22 mouse cellular contexts compared by ENCODE assay signal in genomic region chr7:27369111-27369510, GRCm38 (mm10). TPM values are rescaled to one million over a fixed set of nuclear protein-coding genes. Genes with fewer than 3 reads are reported as not detected.
"Had no signal": no experiment of that assay in that cellular context is flagged by ENCODE, and none has a peak within 500 bp of the region (broad histone marks: within the 10 kb centered on the region; RNA-seq: fewer than 3 reads in every experiment).

No protein-coding gene starts in this region.

- H3K36me3 ChIP-seq: midbrain, embryonic 10.5 days had no signal

- H3K4me2 ChIP-seq: lung, embryonic 14.5 days; midbrain, embryonic 13.5 days; midbrain, embryonic 15.5 days; neural tube, embryonic 13.5 days; neural tube, embryonic 15.5 days had no signal

- H3K9ac ChIP-seq: lung, embryonic 14.5 days; midbrain, embryonic 13.5 days; midbrain, embryonic 15.5 days; neural tube, embryonic 13.5 days; neural tube, embryonic 15.5 days had no signal

- H3K4me3 ChIP-seq: midbrain, embryonic 10.5 days; midbrain, embryonic 13.5 days; midbrain, embryonic 15.5 days; myocyte; neural tube, embryonic 13.5 days; neural tube, embryonic 15.5 days had no signal

- H3K27ac ChIP-seq: midbrain, embryonic 10.5 days; midbrain, embryonic 13.5 days; midbrain, embryonic 15.5 days; neural tube, embryonic 13.5 days; neural tube, embryonic 15.5 days had no signal

- H3K9me3 ChIP-seq: midbrain, embryonic 15.5 days; neural tube, embryonic 15.5 days had no signal

- ATAC-seq: midbrain, embryonic 13.5 days; midbrain, embryonic 15.5 days had no signal

- DNase-seq: lung, adult 18-20 months; lung, embryonic 14.5 days; lung, postnatal 10 days; lung, postnatal 4 days; retina, postnatal 1 day; right cerebral cortex, adult 18-20 months; right cerebral cortex, postnatal 25 days; right cerebral cortex, postnatal 4 days; spleen, adult 18-20 months; thymus, adult 2 months; thymus, postnatal 25 days; thymus, postnatal 4 days had no signal

- H3K4me1 ChIP-seq: neural tube, embryonic 15.5 days had no signal

RNA-seq across cellular contexts. Expression of gene Gm20479, which starts 11.9 kb away (rescaled TPM):
- total RNA-seq: megakaryocyte, adult 5-6 weeks; megakaryocyte-erythroid progenitor cell, adult 5-6 weeks had no signal
- polyA plus RNA-seq: midbrain, embryonic 13.5 days; midbrain, embryonic 15.5 days; neural tube, embryonic 11.5 days; neural tube, embryonic 13.5 days; neural tube, embryonic 15.5 days; small intestine, adult 2 months; thymus, adult 2 months had no signal

RNA-seq across cellular contexts. Expression of gene Ltbp4, which starts 31.6 kb away (rescaled TPM):
- total RNA-seq: megakaryocyte, adult 5-6 weeks had no signal
